Mouse (Mus musculus) megakaryocyte, adult 5-6 weeks (primary cell): ENCODE measurements around the gene Ppp6r2. TPM values are rescaled to one million over a fixed set of nuclear protein-coding genes. Genes with fewer than 3 reads are reported as not detected.

Experiments used
- ATAC-seq: 2 replicates; pipeline ENCODE4 v1.8.0; 2016; ENCODE audit warnings: mild to moderate bottlenecking, inconsistent platforms; ENCODE audit not compliant: poor library complexity, severe bottlenecking
- total RNA-seq, 2 experiments: library from RNA; stranded (forward) in 1 of 2; stranded (reverse) in 1 of 2; fragments of 153-499, 151-499 nt in 1 of 2; fragments of 221-1000, 200-1000 nt in 1 of 2; gene quantifications; 2 replicates each; pipeline versions ENCODE4 v1.2.3 to v1.2.4; 2015 to 2017

Ppp6r2 gene
- total RNA-seq, 2 experiments from 2014 or later = 10.5 to 12.4 TPM

GRCm38 (mm10) chr15:89305966-89306365, 94.6 kb downstream of the Ppp6r2 start:
- ATAC-seq = no peak

- no peak for ATAC-seq
Measured at GRCm38 (mm10) chr15:89307461-89307860, 96.1 kb downstream of the Ppp6r2 start.

- no peak for ATAC-seq
Measured at GRCm38 (mm10) chr15:89308406-89309139, 97.2 kb downstream of the Ppp6r2 start.

DNA sequence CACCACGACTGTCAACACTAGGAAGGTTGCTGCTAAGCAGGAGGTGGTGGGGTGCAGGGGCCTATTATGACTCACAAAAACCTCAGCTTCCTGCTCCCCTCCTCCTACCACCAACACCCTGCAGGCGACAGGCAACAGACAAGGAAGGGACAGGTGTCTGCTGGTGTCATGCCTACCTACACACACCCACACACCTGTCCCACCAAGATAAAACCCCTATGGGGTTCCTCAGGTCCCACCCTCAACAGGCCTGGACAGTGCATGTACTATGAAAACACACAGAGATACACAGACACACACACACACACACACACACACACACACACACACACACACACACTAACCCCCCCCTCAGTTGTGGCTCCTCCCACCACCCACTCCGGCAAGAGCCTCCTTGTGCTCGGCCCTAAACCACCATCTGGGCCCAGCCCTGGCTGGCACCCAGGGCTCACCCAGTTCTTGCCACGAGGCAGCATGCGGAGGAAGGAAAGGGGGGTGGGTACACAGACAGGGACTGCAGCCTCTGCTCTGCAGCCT, 98.7 kb downstream of the Ppp6r2 start:
- peak; percentile 78 for ATAC-seq

GRCm38 (mm10) chr15:89313359-89313758, 102.0 kb downstream of the Ppp6r2 start:
- no peak for ATAC-seq

DNA sequence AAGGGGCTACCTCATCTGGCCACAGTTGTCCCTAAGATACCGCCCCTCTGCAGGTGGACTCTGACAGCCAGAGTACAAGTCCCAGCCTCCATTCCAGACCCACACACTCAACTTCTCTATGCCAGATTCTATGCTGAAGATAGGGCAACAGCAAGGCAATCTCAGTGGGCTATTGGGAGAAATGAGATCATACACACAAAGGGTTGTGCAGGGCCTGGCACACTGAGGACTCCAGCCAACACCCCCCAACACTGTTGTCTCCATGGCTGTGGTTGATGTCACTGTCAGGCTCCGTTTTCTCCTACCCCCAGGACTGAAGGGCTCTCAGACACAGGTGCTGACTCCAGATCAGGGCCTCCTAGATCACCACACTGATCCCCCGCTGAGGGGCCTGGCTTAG, 102.8 kb downstream of the Ppp6r2 start:
- ATAC-seq = no peak

GRCm38 (mm10) chr15:89314511-89315189, 103.3 kb downstream of the Ppp6r2 start:
- ATAC-seq = no peak

DNA sequence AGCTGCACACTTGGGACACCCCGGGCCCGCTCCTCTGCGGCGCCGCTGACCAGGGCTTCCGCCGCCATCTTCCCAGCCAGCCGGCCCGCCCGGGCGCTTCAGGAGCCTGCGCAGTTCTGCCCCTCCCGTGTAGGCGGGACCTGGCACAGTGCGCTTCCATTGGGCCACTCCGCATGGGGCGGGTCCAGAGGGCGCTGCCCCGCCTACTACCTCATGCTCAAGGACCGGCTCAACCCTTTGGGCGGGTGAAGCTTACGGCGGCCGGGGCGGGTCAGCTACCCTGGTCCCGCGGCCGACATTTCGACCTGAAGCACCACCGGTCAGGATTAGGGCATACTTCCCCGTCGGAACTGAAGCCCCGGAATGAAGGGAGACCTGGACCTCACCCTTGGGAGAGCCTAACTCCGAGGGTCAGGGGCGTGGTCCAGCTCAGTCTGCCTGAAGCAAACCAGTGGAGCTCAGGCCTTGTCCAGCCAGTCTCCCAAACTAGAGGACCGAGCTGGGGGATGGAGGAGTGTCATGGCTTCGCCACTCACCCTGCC, 103.9 kb downstream of the Ppp6r2 start, which contains the start of gene Sbf1:
Sbf1 (minus strand) TSS at position 122 of the 542 bp plus-strand sequence.
- ATAC-seq = peak; percentile 98

- ATAC-seq = no peak
Measured at GRCm38 (mm10) chr15:89316146-89316545, 104.8 kb downstream of the Ppp6r2 start.

- peak; percentile 60 for ATAC-seq
Measured at GRCm38 (mm10) chr15:89321264-89321663, 109.9 kb downstream of the Ppp6r2 start.

DNA sequence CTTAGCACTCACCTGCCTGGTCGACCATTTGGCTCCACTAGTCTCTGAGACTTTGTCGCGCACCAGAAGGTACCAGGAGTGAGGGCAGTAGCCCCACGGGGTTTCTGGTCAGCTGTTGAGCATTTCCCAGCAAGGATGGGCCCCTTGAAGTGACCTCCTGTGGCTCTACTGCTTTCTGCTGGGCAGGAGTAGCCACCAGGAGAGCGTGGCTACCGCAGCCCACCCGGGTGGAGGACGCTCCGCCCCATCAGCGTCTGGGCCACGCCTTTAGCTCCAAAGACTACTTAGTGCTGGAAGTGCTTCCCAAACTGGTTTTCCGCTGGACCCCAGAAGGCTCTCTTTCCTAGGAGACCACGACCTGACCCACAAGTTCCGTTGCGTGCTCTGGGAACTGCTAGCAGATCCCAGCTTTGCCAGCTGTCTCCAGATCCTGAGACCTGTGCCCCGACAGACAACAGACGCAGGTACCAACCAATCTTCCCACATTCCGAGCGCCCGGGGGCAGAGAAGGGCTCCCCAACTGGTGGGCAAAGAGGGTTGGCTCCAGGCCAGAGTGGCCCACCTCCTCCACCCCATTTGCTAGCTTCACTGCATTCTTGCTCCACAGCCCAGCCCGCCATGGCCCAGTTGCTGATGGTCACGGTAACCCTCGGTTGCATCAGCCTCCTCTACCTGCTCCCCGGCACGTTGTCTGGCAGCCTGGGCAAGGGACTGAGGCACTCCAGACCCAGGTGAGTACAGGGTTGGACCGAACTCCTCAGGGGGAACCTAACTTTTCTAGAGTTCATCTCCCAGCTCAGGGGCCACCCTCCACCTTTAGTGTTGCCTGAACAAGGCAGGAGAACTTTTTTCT, 111.5 kb downstream of the Ppp6r2 start, which contains the start of gene Adm2:
Adm2 (plus strand) TSS at position 51 of the 853 bp plus-strand sequence.
- no peak for ATAC-seq

- no peak; the same call in 1 of the 2 replicates for ATAC-seq
Measured at GRCm38 (mm10) chr15:89323656-89324055, 112.3 kb downstream of the Ppp6r2 start.

- no peak for ATAC-seq
Measured at GRCm38 (mm10) chr15:89326441-89326840, 115.1 kb downstream of the Ppp6r2 start.

- ATAC-seq = no peak
Measured at GRCm38 (mm10) chr15:89334271-89334670, 122.9 kb downstream of the Ppp6r2 start, which contains the start of gene Miox. Gene Miox, plus strand, starts transcription at chr15:89334398.

DNA sequence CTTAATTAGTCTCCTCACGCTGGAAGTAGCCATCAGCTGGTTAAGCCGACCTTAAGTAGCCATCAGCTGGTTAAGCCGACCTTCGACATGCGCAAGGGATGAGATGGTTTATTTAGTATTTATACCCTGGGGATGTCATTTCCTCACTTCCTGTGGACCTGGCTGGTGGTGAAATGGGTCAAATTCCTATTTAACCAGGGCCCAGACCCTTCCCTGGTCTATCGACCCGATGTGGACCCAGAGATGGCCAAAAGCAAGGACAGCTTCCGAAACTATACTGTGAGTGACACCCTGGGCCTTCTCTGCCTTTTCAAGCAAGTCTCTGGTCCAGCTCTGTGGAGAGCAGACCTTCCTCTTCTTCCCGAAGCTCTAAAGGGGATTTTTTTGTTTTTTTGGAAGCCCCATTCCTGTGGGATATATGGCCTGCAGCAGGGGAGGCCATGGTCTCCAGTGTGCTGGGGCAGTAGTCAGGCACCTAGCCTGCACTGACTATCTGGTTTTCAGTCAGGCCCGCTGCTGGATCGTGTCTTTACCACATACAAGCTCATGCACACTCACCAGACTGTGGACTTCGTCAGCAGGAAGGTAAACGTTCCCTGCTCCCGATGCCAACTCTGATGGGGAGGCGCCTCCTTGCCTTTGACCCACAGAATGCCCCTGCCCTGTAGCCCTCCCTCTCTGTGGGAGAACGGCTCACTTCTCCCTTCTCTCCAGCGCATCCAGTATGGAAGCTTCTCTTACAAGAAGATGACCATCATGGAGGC, 123.6 kb downstream of the Ppp6r2 start:
- ATAC-seq = no peak

GRCm38 (mm10) chr15:89336422-89336821, 125.1 kb downstream of the Ppp6r2 start:
- no peak for ATAC-seq
